Mouse (Mus musculus) embryonic facial prominence, embryonic 12.5 days (tissue): ENCODE measurements around the gene Gpr21. TPM values are rescaled to one million over a fixed set of nuclear protein-coding genes. Genes with fewer than 3 reads are reported as not detected.

Experiments
- ATAC-seq: fragments of 200-750 bp; cut with Nextera tagmentation; 2 replicates; pipeline ENCODE4 v1.8.0; 2017; ENCODE audit not compliant: insufficient number of reproducible peaks, insufficient read depth, low FRiP score, low TSS enrichment
- H3K27ac ChIP-seq: fragments of 300-500 bp; sonication (generic); 2 replicates; pipeline ENCODE4 v1.5.1; 2016; ENCODE audit warnings: mild to moderate bottlenecking
- H3K27me3 ChIP-seq: fragments of 300-500 bp; sonication (generic); 2 replicates; pipeline ENCODE4 v1.6.1; 2016; ENCODE audit warnings: mild to moderate bottlenecking, moderate library complexity
- H3K36me3 ChIP-seq: fragments of 300-500 bp; sonication (generic); 2 replicates; pipeline ENCODE4 v1.6.1; 2016; ENCODE audit warnings: mild to moderate bottlenecking
- H3K4me1 ChIP-seq: fragments of 300-500 bp; sonication (generic); 2 replicates; pipeline ENCODE4 v1.6.1; 2016
- H3K4me2 ChIP-seq: fragments of 300-500 bp; sonication (generic); replicated peaks from 2 replicates; pipeline ENCODE4 v1.6.1; 2016; ENCODE audit warnings: mild to moderate bottlenecking, moderate library complexity
- H3K4me3 ChIP-seq: fragments of 300-500 bp; sonication (generic); 2 replicates; pipeline ENCODE4 v1.5.1; 2016; ENCODE audit warnings: mild to moderate bottlenecking
- H3K9ac ChIP-seq: fragments of 300-500 bp; sonication (generic); 2 replicates; pipeline ENCODE4 v1.6.1; 2016; ENCODE audit warnings: mild to moderate bottlenecking, moderate library complexity
- H3K9me3 ChIP-seq: fragments of 300-500 bp; sonication (generic); 2 replicates; pipeline ENCODE4 v1.6.1; 2016; ENCODE audit warnings: mild to moderate bottlenecking, moderate library complexity
- WGBS: fragments of 180-500 bp; shearing (Covaris S2); methylation state at CpG from one replicate; pipeline ENCODE4 v1.1.7; 2016; 5-methylcytosine and 5-hydroxymethylcytosine counted together
- polyA plus RNA-seq: library from polyadenylated mRNA; unstranded; fragments of >200 nt; fragmentation: Nextera tagmentation; extraction: Ambion mirVana; gene quantifications from 2 replicates; pipeline ENCODE4 v1.2.1, GENCODE M21; 2016

The Gpr21 gene
- polyA plus RNA-seq, 1 experiment from 2014 or later, result 2.3 TPM

GRCm38 (mm10) chr2:37518561-37519285 lies 2.6 kb downstream of the Gpr21 start:
- ATAC-seq, result no peak
- H3K4me3 ChIP-seq, result no peak overlapping the region
- no peak overlapping the region for H3K27ac ChIP-seq
- peaks cover 19% of the 10 kb centered on the region for H3K36me3 ChIP-seq
- H3K4me2 ChIP-seq, result no peak overlapping the region
- 94% methylated on average over 4 of the region's 4 CpGs for WGBS
- peaks cover 5% of the 10 kb centered on the region; the same call in 1 of the 2 replicates for H3K4me1 ChIP-seq
- H3K27me3 ChIP-seq, result no peaks in the 10 kb centered on the region
- no peak overlapping the region for H3K9ac ChIP-seq
- no peaks in the 10 kb centered on the region for H3K9me3 ChIP-seq

DNA sequence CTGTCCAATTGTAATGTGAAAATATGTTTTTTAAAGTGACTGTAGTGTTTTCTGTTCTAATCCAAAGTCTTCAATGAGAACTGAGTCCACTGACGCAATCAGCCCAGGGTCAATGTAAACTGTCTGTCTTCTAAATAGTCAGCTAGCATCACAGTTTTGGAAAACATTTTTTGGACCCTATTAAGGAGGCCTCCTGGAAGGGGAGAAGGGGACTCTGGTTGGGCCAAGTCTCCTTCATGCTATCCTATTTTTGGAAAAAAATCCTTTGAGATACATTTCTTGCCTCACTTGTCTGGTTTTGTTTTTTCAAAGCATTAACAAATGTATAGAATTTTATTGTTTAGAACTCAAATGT lies 3.1 kb downstream of the Gpr21 start:
- H3K9ac ChIP-seq, result no peak overlapping the region
- ATAC-seq, result no peak
- WGBS, result 90% methylated on average over 1 of the region's 1 CpGs
- peaks cover 19% of the 10 kb centered on the region for H3K36me3 ChIP-seq
- no peak overlapping the region for H3K4me2 ChIP-seq
- no peak overlapping the region for H3K27ac ChIP-seq
- H3K27me3 ChIP-seq, result no peaks in the 10 kb centered on the region
- H3K9me3 ChIP-seq, result no peaks in the 10 kb centered on the region
- no peak overlapping the region for H3K4me3 ChIP-seq
- peaks cover 5% of the 10 kb centered on the region; the same call in 1 of the 2 replicates for H3K4me1 ChIP-seq

DNA sequence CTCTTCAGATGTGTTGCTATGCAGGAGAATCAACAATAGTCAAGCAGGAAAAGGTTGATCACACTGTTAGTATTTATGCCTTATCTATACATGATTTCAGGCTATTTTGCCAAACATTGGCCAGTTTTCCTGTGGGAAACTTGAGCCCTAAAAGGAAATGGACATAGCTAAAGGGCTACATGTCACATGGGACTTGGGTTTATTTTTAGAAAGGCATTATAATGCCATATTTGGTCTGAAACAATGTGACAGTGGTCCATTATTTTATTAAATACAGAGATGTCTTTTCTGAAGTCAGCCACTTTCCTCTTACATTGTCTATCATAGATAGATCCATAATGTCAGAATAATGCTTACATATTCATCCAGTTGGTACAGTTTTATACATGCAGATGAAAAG lies 11.5 kb downstream of the Gpr21 start:
- no peaks in the 10 kb centered on the region for H3K27me3 ChIP-seq
- H3K4me1 ChIP-seq, result no peaks in the 10 kb centered on the region
- no peaks in the 10 kb centered on the region for H3K36me3 ChIP-seq
- no peak for ATAC-seq
- no peak overlapping the region for H3K4me2 ChIP-seq
- no peak overlapping the region for H3K9ac ChIP-seq
- H3K4me3 ChIP-seq, result no peak overlapping the region
- H3K9me3 ChIP-seq, result no peaks in the 10 kb centered on the region
- H3K27ac ChIP-seq, result no peak overlapping the region

GRCm38 (mm10) chr2:37529397-37529796 lies 13.3 kb downstream of the Gpr21 start:
- ATAC-seq, result no peak
- H3K4me3 ChIP-seq, result no peak overlapping the region

GRCm38 (mm10) chr2:37530766-37531165 lies 14.6 kb downstream of the Gpr21 start:
- WGBS, result 82% methylated on average over 1 of the region's 1 CpGs
- Histone ChIP-seq H3K27me3 (no peaks in the 10 kb centered on the region), H3K4me1 (no peaks in the 10 kb centered on the region), H3K27ac (no peak overlapping the region), H3K4me3 (no peak overlapping the region), H3K9ac (no peak overlapping the region), H3K4me2 (no peak overlapping the region), H3K36me3 (peaks cover 21% of the 10 kb centered on the region), H3K9me3 (no peaks in the 10 kb centered on the region)
- no peak for ATAC-seq

More at GRCm38 (mm10) chr2:37529397-37529796, 13.3 kb downstream of the Gpr21 start:
- no peak overlapping the region for H3K9ac ChIP-seq
- H3K4me1 ChIP-seq, result no peaks in the 10 kb centered on the region
- H3K9me3 ChIP-seq, result no peaks in the 10 kb centered on the region
- H3K27ac ChIP-seq, result no peak overlapping the region
- H3K36me3 ChIP-seq, result peaks cover 9% of the 10 kb centered on the region
- no peak overlapping the region for H3K4me2 ChIP-seq
- H3K27me3 ChIP-seq, result no peaks in the 10 kb centered on the region
- 92% methylated on average over 2 of the region's 2 CpGs for WGBS

DNA sequence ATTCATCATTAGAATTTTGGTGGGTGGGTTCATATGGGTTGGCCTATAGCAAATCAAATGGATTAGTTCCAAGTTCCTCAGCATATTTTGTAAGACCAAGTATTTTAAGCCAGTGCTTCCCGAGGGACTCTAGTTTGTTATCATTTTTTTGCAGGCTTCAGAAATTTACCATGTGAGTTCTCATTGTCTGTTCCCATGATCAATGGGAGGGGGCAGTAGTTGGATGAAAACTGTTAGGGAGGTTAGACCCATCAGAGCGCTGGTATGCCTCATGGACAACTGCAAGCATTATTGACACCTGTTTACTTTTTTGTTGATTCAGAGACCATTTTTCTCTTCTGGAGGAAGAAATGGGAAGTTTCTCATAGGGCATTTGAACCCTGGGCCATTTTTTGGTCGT lies 15.5 kb downstream of the Gpr21 start:
- H3K27ac ChIP-seq, result no peak overlapping the region
- H3K4me2 ChIP-seq, result no peak overlapping the region
- H3K9ac ChIP-seq, result no peak overlapping the region
- no peaks in the 10 kb centered on the region for H3K4me1 ChIP-seq
- no peaks in the 10 kb centered on the region for H3K9me3 ChIP-seq
- WGBS, result 76% methylated on average over 3 of the region's 3 CpGs
- H3K36me3 ChIP-seq, result peaks cover 23% of the 10 kb centered on the region
- no peaks in the 10 kb centered on the region for H3K27me3 ChIP-seq
- no peak overlapping the region for H3K4me3 ChIP-seq
- ATAC-seq, result no peak

DNA sequence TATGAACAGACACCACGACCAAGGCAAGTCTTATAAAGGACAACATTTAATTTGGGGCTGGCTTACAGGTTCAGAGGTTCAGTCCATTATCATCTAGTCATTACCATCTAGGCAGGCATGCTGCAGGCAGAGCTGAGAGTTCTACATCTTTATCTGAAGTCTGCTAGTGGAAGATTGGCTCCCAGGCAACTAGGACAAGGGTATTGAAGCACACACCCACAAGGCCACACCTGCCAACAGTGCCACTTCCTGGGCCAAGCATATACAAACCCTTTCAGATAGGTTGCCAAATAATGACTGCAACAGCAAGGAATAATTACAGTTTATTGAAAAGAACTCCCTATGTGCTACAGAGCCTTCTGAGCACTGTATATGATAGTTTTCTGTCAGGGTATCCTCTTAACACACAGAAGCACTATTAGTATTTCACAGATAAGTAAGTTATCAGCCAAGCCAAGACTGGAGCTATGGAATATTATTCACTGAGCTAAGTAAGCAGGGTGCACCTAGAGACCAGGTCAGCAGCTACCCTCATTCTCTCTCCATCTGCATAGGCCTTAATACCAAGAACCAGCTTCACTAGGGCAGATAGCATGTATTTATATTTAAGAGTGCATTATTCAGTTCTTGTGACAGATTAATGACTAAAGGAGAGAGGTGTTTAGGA lies 33.3 kb downstream of the Gpr21 start:
- Histone ChIP-seq H3K4me1 (no peaks in the 10 kb centered on the region), H3K27ac (no peak overlapping the region), H3K4me2 (no peak overlapping the region), H3K4me3 (no peak overlapping the region), H3K36me3 (peaks cover 63% of the 10 kb centered on the region), H3K27me3 (no peaks in the 10 kb centered on the region), H3K9me3 (no peaks in the 10 kb centered on the region), H3K9ac (no peak overlapping the region)
- 91% methylated on average over 1 of the region's 1 CpGs for WGBS
- ATAC-seq, result no peak

DNA sequence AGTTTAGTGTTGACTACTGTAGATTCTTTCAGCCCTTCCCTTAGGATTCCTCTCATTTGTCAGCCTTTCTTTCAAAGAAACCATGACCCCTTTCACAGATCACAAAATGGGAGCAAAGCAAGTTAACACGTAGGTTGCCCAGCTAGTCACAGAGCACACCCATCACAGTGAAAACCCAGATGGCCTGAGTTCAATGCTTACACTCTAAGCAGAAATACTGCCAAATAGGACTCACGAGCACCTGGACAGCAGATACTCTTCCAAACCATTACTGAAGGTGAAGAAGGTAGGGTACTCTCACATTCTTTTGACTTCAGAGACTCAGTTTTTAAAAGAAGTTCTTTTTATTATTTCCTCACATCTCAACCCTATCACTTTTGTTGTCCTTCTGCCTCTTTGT lies 40.2 kb downstream of the Gpr21 start:
- Histone ChIP-seq H3K4me3 (no peak overlapping the region), H3K27me3 (no peaks in the 10 kb centered on the region), H3K36me3 (peaks cover 81% of the 10 kb centered on the region), H3K27ac (no peak overlapping the region), H3K9me3 (no peaks in the 10 kb centered on the region), H3K4me1 (no peaks in the 10 kb centered on the region), H3K4me2 (no peak overlapping the region), H3K9ac (no peak overlapping the region)
- WGBS, result 72% methylated on average over 2 of the region's 2 CpGs
- no peak for ATAC-seq

- H3K9ac ChIP-seq, result no peak overlapping the region
- H3K4me3 ChIP-seq, result no peak overlapping the region
- H3K27me3 ChIP-seq, result no peaks in the 10 kb centered on the region
- H3K4me2 ChIP-seq, result no peak overlapping the region
- H3K9me3 ChIP-seq, result no peaks in the 10 kb centered on the region
- 78% methylated on average over 2 of the region's 2 CpGs for WGBS
- H3K36me3 ChIP-seq, result peaks cover 73% of the 10 kb centered on the region
- no peak for ATAC-seq
- no peak overlapping the region for H3K27ac ChIP-seq
- H3K4me1 ChIP-seq, result no peaks in the 10 kb centered on the region
Measured at GRCm38 (mm10) chr2:37565579-37565978, 49.4 kb downstream of the Gpr21 start.

DNA sequence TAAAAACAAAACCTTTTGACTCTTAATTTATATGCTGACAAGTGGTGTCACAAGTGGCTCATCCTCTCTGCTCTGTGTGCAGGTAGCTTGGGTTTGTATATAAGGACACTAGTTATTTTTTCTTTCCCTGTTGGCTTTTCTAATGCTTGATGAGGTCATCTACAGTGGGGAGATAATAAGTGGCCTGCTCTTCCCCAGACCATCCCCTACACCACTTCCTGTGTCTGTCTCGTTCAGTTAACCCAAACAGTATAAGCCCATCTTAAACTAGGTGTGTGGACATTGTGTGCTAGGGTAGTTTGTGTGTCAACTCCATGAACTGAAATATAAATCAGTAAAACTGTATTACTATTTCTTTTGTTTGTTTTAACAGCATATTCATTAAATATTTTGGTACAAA lies 49.9 kb downstream of the Gpr21 start:
- Histone ChIP-seq H3K4me3 (no peak overlapping the region), H3K9ac (no peak overlapping the region), H3K4me2 (no peak overlapping the region), H3K27ac (no peak overlapping the region), H3K27me3 (no peaks in the 10 kb centered on the region), H3K9me3 (no peaks in the 10 kb centered on the region), H3K4me1 (no peaks in the 10 kb centered on the region), H3K36me3 (peaks cover 69% of the 10 kb centered on the region)
- WGBS, result 68% methylated on average over 1 of the region's 1 CpGs
- ATAC-seq, result no peak

- WGBS, result 85% methylated on average over 5 of the region's 5 CpGs
- Histone ChIP-seq H3K27me3 (no peaks in the 10 kb centered on the region), H3K9me3 (no peaks in the 10 kb centered on the region), H3K4me3 (no peak overlapping the region), H3K36me3 (peaks cover 42% of the 10 kb centered on the region), H3K9ac (no peak overlapping the region), H3K4me2 (no peak overlapping the region), H3K27ac (no peak overlapping the region), H3K4me1 (no peaks in the 10 kb centered on the region)
- ATAC-seq, result no peak
Measured at GRCm38 (mm10) chr2:37569888-37570287, 53.8 kb downstream of the Gpr21 start.
